Mouse (Mus musculus) kidney, postnatal 14 days (tissue): Measurements from ENCODE around the gene Ncmap.
"Not testable (repeated sequence)": the region's sequence is repeated elsewhere in the genome, so short reads cannot be mapped to it uniquely, and the experiment has no call there.

ENCODE experiments used
- DNase-seq: peaks from one replicate; pipeline ENCODE4 v3.0.0; 2022; ENCODE audit warnings: mixed read lengths

Gene Ncmap

DNA sequence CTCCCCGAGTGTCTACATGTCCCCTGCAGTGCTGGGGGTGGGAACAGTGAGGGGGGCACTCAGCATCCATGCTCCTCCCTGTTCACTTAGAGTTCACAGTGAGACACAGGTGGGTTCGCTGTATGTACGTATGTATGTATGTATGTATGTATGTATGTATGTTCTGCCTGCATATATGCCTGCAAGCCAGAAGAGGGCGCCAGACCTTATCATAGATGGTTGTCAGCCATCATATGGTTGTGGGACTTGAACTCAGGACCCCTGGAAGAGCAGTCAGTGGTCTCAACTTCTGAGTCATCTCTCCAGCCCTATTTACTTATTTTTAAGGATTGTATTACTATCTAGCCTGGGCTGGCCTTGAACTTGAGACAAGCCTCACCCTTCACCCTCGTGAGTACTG lies 1.7 kb downstream of the Ncmap start:
- DNase-seq: no peak

DNA sequence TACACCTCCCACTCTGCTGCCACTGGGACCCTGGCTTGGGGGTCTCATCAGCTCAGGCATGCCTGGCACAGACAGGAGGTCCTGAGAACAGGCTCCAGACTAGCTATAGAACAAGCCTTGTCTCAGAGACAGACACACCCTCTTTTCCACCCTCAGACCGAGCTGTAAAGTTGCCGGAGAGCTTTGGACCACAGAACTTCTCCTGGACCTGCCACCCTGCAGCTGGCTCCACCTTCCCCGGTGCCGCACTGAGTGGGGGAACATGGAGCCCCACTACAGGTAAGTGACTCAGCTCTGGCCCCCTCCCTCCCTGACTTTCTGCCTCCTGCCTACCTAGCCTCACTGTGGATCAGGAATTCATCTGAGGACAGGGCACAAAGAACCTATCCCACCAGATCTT lies 2.7 kb downstream of the Ncmap start:
- no peak for DNase-seq

DNA sequence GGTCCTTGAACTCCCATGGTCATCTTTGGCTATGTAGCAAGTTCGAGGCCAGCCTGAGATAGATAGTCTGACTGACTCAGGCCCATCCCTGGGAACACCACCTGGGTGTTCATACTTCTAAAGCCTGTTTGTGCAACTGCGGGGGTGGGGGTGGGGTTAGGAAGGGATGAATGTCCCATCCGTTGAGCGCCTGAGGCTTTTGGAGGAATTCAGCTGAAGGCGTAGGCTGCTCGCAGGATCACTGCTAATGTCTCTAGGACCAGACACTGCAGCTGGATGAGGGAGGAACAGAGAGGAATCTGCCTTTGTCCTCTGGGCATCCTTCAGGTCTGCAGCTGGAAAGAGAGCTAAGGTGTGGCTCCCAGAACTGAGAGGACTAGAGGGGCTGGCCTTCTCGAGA lies 3.4 kb downstream of the Ncmap start:
- DNase-seq: no peak

DNA sequence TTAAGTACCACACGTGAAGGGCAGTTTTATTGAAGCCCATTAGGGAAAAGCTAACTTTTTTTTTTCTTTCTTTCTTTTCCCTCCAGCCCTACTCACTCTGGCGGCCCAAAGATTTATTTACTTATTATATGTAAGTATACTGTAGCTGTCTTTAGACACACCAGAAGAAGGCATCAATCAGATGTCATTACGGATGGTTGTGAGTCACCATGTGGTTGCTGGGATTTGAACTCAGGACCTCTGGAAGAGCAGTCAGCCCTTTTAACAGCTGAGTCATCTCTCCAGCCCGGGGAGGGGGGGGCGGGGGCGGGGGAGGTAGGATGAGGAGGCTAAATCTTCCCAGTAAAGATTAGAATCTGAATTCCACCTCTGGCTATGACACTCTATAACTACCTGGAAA lies 4.6 kb downstream of the Ncmap start:
- DNase-seq: no peak

DNA sequence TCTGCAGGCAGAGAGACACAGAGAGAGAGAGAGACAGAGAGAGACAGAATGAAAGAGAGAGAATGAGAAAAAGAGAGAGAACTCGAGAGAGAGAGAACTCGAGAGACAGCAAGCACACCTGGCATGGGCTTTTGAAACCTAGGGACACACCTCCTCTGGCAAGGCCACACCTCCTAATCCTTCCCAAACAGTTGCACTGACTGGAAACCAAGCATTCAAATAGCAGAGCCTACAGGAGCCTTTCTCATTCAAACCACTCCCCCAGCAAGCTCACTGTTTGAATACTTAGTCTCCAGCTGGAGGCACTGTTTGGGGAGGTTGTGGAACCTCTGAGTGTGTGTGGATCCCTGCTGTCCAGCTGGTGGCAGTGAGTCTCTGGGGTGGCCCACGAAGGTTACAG lies 5.2 kb downstream of the Ncmap start:
- DNase-seq: no peak

DNA sequence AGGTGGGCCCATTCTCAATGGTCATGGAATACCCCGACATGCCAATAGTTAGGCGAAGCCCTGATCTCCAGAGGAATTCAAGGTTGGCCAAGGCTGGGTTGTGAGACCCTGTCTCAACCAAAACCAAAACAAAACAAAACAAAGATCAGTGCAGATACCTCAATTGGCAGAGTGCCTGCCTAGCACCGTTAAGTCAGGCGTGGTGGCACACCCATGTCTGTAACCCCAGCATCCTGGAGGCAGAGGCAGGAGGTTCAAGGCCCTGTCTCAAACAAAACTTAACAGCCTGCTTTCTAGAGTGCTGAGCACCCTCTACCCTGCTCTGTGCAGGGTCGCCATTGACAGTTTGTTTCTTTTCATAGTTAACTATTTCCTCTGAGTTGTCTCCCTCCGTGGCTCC lies 7.0 kb downstream of the Ncmap start:
- no peak for DNase-seq

DNA sequence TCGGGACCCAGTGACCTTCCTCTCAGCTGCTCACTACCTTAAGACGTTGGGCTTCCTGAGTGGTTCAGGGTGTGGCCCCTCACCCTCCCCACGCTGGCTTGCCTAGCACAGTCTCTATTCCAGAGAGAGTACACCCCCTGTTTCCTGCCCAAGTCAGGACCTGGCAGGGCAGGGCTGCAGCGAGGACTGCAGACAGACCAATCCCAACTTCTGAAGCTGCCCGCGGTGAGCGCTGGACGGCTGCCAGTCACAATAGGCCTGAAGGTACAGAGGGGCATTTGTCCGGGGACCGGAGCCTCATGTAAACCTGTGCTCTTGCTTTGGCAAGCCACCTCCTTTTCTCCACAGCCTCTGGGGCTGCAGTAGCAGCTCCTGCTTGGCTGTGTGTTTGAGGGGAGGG lies 12.4 kb downstream of the Ncmap start:
- peak; percentile 72 for DNase-seq

DNA sequence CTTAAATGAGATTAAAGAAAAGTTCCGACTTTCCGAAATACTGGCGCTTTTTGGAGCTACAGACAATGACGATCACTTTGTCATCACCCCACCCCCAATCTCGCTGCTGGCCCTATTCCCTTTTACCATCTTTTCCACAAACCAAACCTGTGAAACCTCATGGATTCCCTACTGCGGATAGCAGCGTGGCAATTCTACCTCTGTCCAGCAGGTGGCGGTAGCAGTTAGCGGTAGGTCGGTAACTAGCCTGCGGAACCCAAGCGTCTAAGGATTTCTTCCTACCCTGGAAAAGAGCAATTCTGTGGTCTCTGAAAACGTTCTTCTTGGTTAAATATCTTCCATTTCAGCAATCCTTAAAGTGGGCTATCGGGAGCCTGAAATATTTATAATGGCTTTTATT lies 15.7 kb downstream of the Ncmap start:
- DNase-seq: peak; percentile 75

DNA sequence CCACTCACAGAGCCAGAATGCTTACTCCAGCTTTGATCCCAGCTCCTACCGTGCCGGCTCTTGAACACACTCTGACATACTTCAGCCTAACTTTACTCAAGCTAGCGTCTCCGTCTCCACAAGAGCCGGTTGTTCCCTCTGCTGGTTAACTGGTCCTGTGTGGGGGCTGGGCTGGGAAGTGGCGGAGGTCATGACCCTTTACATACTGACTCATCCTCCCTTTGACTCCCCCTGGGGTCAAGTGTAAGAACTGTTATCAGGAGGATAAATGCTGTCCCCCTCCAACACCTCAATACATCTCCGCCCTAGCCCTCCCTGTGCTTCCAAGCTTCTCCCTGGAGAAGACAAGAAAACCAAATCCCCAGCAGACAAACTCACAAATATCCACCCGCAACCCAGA lies 16.7 kb downstream of the Ncmap start:
- DNase-seq: no peak

DNA sequence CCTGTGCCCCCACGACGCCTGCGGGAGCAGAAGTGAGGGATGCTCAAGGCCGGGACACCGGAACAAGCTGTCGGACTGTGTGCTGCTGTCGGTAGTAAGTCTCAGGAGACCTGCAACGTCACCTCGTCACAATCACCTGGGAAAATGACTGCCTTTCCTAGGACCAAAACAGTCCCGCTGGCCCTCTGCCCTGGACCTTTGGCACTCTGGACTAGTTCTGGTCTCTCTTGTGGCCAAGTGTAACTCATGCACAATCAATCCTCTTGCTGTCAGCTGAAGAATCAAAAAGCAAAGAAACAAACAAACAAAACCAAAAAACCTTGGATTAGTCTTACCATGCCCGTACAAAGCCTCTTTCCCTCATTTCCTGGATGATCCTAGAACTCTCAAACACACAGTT lies 20.8 kb downstream of the Ncmap start:
- DNase-seq: no peak

DNA sequence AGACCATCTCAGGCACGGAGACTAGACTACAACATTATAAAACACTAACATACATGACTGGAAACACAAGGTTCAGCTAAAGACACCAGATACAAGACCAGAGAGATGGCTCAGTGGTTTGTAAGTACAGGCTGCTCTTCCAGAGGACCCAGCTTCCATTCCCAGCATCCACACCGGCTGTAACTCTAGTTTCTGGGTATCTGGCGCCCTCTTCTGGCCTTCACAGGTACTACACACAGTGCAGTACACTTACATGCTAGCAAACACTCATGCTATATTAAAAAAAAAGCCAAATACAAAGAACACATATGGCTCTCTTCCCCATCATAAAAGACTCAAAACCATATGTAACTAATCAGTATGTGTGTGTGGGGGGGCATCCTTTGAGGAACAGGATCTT lies 22.6 kb downstream of the Ncmap start:
- DNase-seq: no peak

DNA sequence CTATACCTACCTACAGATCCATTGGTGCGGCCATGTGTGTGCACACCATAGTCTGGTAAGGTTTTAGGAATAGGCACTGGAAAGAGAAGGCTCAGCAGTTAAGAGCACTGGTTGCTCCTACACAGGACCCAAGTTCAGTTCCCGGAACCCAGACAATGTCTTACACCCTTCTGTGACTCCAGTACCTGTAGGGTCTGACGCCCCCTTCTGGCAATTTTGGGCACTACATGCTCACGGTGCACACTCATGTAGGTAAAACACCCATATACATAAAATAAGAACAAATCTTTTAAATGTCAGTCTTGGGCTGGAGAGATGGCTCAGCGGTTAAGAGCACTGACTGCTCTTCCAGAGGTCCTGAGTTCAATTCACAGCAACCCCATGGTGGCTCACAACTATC lies 24.7 kb downstream of the Ncmap start:
- DNase-seq: no peak

DNA sequence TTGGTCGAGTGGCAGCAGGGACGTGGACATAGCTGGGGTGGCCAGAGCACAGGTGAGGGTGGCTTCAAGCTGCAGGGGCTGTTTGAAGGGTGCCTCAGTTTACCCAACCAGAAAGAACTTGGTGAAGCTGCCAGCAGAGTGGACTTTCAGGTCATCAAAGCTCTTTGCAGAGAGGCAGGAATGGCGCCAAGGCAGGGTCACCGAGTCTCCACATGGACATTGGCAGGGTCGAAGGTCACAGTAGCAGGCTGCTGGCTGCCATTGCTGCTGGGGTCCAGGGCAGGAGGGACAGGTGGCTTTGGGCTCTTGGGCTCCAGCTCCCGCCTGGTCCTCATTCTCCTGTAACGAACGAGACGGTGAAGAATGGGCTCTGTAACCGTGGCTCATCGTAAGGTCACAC lies 27.7 kb downstream of the Ncmap start:
- DNase-seq: no peak

DNA sequence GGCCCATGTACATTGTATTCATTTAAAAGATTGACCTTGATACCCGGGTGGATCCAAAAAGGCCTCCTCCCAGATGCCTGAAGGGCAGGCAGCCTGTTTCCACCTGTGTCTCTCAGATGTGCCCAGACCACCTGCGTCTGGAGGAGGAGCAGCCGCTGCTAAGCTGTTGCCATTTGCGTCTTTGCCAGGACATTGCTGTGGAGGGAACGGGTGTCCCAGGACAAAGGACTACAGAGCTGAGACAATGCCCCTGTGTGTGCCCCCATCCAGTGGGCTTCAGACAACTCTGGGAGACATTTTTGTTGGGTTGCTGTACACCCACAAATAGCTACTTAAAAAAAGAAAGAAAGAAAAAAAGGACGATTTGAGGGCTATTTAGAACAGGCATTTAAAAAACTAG lies 35.2 kb downstream of the Ncmap start:
- no peak for DNase-seq

DNA sequence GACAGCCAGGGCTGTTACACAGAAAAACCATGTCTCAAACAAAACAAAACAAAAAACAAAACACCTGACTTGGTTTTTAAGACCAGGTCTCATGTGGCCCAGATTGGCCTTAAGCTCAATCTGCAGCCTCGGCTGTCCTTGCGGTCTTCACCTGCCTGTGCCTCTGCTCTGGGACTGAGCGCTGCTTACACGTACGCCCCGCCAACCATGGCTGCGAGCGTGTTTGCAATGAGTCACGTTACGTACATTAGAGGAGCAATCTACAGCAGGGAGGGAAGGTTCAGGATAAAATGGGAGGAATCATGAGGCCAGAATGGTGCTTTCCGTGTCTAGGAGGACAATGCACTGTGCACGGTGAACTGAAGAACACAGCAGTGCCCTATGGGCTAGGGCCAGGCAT lies 36.3 kb downstream of the Ncmap start:
- no peak for DNase-seq

DNA sequence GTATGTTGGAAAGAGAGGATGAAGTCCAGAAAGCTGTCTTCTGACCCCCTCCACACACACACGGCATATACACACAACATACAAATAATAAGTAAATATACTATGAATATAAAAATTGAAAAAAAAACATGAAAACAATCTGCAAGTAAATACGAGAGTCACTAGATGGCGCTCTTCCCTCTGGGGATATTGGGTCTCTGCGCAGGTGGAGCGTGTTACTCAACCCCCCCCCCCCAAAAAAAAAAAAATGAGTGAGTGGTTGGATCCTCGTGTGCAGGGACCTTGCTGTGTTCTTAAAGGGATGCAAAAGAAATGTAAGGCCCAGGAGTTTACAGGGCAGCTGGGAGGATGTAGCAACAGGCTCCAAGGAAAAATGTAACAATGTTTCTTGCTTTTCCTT lies 39.3 kb downstream of the Ncmap start:
- DNase-seq: peak; percentile 46

DNA sequence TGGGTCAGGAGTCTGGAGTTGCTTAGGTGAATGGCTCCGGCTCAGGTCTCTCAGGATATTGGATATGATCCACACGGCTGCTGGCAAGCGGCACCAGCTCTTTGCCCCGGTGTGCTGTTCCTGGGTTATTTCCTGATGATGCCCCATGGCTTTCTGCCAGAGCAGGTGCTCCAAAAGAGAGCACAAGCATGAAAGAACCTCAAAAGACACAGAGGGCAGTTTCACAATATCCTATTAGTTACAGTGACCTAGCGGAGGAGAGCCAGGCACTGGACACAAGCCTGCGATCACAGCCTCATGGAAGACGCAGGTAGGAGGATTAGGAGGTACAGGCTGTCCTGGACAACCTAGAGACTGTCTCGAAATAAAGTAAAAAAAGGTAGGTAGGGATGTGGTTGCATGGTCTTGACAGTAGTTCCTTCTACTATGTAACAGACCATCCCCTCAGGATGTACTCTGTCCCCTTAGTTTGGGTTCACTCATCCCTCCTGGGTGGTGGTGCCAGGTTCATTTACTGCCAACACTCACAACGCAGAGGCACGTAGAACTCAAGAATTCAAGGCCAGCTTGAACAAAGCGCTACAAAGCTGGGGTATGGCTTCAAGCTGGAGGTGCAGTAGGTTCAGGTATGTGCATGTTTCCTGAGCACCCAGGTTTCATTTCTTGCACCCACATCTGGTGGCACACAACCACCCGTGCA lies 40.7 kb downstream of the Ncmap start:
- peak; percentile 56 for DNase-seq

DNA sequence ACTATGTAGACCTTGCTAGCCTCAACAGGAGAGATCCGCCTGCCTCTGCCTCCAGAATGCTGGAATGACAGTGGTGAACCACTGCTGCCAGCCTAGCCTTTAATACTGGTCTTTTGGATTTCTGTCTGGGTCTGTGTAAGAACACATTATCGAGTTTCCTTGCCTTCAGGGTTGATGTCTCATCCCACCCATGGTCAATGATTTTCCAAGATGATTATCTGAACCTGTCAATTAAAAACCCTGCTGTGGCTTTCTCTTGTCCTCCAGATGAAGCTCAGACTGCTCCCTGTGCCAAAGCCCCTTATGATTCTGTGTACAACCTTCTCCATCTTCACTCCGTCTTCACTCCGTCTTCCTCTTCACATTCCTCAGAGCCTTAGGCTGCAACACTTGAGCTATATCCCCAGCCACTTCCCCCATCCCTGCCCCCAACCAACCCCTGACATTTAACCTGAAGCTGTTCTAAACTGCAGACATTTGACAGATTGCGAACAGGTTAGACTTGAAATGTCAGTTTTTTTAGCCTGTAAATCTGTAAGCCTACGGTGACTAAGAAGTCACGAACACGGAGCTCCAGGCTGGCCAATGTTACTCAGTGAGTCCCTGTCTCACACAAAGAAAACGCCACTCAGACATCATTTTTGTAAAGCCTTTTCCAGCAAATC lies 42.0 kb downstream of the Ncmap start:
- DNase-seq: no peak

DNA sequence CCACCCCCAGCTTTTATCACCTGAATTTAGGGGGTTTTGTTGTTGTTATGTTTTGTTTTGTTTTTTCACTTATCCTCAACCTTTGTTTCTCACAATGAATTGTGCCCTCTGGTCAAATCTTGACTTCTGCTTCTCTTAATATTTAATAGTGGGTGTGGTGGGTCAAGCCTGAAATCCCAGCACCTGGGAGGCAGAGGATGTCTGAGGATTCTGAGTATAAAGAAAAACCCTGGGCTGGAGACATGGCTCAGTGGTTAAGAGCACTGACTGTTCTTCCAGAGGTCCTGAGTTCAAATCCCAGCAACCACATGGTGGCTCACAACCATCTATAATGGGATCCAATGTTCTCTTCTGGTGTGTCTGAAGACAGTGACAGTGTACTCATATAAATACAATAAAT lies 43.3 kb downstream of the Ncmap start:
- not testable (repeated sequence) for DNase-seq

DNA sequence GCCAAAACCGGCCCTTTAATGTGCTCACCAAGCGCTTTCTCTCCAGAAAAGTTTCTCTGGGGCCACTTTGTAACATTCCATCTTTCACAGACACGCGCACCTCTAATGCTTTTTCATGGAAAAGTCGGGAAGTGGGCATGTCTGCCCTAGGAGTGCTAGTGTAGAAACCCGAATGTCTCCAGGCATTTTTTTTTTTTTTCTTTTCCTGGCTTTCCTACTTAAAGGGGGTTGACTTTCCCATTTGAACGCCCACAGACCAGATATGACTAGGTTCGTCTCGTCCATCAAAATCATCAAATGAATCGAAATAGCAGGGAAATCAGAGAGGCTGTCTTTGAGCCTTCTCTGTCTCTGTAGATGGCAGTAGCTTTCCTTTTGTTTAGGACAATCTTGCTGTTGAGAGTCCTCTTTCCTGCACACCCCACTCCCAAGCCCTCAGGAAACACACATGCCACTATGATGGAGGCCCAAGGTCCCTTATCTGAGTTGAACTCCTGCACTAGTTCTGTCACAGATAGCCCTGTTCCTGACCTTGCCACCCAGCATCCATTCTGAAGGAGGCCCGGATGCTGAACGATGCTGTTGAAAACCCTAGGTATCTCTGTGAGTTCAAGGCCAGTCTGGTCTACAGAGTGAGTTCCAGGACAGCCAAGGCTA lies 44.1 kb downstream of the Ncmap start:
- no peak for DNase-seq

DNA sequence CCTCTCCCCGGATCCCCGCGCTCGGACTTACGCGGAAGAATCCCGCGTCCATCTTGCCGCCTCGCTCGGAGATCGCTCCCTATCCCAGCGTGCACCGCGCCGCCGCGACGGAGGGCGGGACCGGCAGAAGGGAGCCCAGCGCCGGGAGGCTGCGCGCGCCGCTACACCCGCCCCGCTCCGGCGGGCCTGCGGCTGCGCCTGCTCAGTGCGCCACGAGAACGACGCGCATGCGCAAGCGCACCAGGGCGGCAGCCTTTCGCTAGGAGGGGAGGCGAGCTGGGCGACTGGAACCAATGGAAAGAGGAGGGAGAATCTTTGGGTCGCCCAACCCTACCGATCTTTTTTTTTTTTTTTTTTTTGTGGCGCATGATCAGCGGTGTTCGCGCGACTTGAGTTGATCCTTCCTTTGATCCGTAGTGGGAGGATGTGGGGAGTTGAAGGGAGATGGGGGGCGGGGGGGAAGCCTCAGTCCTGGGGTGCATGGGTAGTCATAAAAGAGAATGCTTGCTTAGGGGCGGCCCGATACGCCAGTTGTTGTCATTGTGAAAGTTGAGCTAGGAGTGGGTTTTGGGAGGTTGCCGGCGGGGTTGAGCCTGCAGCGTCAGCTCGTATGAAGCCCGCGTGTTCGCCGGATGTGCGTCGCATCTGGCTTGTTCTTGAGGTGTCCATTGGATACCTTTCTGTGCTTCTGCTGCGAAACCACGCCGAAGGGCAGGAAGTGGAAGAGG lies 44.8 kb downstream of the Ncmap start, which contains the start of gene Srrm1:
Gene Srrm1 (minus strand): TSS at position 256 of the 728 bp plus-strand sequence.
- DNase-seq: peak; percentile 100

DNA sequence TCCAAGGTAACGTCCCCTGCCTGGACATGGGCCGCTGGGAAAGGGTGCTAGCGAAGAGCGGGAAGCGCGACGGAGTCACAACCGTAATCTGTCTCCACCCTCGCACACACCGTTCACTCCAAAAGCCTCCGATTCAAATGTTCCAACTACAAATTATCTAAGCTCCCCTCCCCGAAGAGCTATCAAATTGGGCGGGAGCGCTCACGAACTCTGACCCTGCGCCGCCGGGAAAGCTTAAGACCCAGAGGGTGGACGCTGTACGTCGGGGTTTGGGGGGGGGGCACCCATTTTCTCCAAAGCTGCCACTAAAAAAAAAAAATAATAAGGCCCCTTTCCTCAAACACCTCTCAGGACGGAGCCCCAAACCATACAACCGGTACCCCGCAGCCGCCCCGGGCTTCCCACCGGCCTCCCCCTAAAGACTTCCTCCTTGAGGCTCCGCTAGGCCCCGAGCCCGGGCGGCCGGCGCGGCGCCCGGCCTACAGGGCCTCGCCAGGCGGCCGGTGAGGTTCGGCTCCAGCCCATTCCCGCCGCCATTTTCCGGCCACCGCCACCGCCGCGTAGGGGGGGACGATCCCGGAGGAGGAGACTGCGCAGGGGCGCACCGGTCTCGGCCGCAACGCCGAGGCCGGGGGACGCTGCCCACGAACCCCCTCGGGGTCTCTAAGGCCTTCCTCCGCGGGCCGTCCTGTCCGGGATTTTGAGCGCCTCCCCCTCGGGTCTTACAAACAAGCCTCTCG lies 45.5 kb downstream of the Ncmap start:
- DNase-seq: peak; percentile 49

DNA sequence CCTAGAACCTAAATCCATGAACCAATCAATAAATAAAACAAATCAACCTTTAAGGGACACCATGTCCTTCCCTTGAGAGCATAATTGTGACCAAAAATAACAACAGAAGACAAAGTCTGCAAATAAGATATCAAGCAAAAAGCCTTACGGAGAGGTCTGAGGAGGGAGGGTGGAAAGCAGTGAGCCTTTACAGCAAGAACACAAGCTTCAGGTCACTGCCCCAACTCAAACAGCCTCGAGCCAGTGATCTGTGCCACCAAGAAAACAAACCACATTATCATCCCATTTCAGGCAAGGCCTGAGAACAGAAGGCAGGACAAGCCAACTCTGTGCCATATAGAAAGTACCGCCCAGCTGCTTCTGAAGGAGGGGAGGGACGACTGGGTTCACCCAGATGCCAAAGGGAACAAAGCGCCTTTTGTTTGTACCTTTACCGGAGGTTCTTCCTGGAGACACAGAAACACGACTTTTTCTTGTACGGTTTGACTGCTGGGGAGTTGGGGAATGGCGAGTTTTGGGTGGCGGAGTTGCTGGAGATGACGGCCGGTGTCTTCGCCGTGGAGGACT lies 60.6 kb downstream of the Ncmap start:
- DNase-seq: peak; percentile 26
